Mouse (Mus musculus) bone marrow, adult 2 months (tissue): ENCODE results near the gene Cmtm8. TPM values are rescaled to one million over a fixed set of nuclear protein-coding genes. Genes with fewer than 3 reads are reported as not detected.

Experiments
- H3K27ac ChIP-seq: fragments of 200-500 bp; 2 replicates; pipeline ENCODE4 v1.5.1; 2012; ENCODE audit warnings: low read depth, mild to moderate bottlenecking, control low read depth, inconsistent platforms, low read length; ENCODE audit not compliant: control insufficient read depth, poor library complexity, insufficient read depth
- H3K4me1 ChIP-seq: fragments of 200-500 bp; 2 replicates; pipeline ENCODE4 v1.6.1; 2011; ENCODE audit warnings: low read length; ENCODE audit not compliant: control insufficient read depth, insufficient read depth
- H3K4me3 ChIP-seq: fragments of 200-500 bp; replicated peaks from 2 replicates; pipeline ENCODE3; 2011; ENCODE audit warnings: mild to moderate bottlenecking, low read depth, low read length, control low read depth; ENCODE audit not compliant: control insufficient read depth
- CTCF ChIP-seq: fragments of 200-500 bp; IDR thresholded peaks from 2 replicates; pipeline ENCODE4 v1.5.1; 2011; ENCODE audit warnings: low read length, control low read depth; ENCODE audit not compliant: control insufficient read depth, insufficient read depth
- POLR2A ChIP-seq: fragments of 200-500 bp; IDR thresholded peaks from 2 replicates; pipeline ENCODE4 v1.6.1; 2011; ENCODE audit warnings: low read depth, mild to moderate bottlenecking, control low read depth, low read length, borderline replicate concordance; ENCODE audit not compliant: control insufficient read depth
- WGBS: fragments of 180-500 bp; shearing (Covaris S2); methylation state at CpG from one replicate; pipeline ENCODE4 v1.1.7; 2018; 5-methylcytosine and 5-hydroxymethylcytosine counted together
- polyA plus RNA-seq: library from polyadenylated mRNA; stranded (reverse); fragments of >200 nt; gene quantifications from 2 replicates; pipeline ENCODE4 v1.2.4, GENCODE M21; 2011; ENCODE audit warnings: low replicate concordance; ENCODE audit not compliant: missing spikeins, insufficient read depth, insufficient read length

The Cmtm8 gene
- polyA plus RNA-seq, 1 experiment, result not detected

GRCm38 (mm10) chr9:114752311-114752710 lies 91.6 kb downstream of the Cmtm8 start:
- WGBS, result 43% methylated on average over 9 of the region's 9 CpGs
- H3K27ac ChIP-seq, result peak overlapping the region; percentile 49
- no peak overlapping the region for H3K4me3 ChIP-seq
- no peak for TF ChIP-seq CTCF
- no peak for TF ChIP-seq POLR2A
- H3K4me1 ChIP-seq, result peaks cover 3% of the 10 kb centered on the region; the same call in 1 of the 2 replicates

GRCm38 (mm10) chr9:114751582-114751981 lies 92.4 kb downstream of the Cmtm8 start:
- Histone ChIP-seq H3K4me3 (no peak overlapping the region), H3K4me1 (peaks cover 3% of the 10 kb centered on the region; the same call in 1 of the 2 replicates), H3K27ac (no peak overlapping the region)
- TF ChIP-seq CTCF, result no peak
- WGBS, result 72% methylated on average over 3 of the region's 3 CpGs

DNA sequence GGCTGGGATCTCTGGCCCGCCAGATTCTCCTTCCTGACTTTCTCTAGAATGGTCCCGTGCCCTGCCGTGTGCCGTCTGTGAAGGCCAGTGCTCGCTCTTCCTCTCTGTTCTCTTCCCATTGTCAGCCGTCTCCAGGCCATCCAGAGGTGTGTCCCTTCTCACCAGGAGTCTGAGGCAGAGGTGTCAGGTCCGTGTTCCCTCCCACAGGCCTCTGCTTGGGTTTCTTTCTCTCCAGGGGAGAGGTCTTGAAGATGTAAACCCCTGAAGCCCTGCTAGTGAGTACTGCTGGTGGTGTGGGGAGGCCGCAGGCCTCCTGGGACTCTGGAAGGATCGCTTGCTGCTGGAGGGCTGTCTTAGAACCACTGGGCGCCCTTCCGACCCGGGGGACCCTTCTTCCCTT lies 96.5 kb downstream of the Cmtm8 start:
- 89% methylated on average over 12 of the region's 12 CpGs for WGBS
- H3K27ac ChIP-seq, result no peak overlapping the region

DNA sequence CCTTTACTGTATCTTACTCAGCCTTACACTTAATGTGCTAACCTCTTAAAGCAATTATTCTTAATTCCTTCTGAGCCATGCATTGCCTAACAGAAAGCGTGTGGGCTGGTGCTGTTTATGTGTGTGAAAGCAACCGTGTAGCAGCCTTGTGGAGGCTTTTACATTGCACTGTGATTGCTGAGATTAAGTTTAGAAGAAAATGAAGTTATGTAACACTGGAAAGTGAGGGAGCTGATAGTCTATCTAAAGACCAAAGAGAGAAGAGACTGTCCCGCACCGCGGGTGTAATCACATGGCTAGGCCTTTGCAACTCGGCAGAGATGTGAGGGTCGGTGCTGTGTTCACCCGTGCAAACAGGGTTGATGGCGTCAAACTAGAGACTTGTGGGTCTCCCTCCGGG lies 96.9 kb downstream of the Cmtm8 start:
- whole genome bisulfite sequencing, result 83% methylated on average over 10 of the region's 10 CpGs
- no peak for TF ChIP-seq POLR2A
- TF ChIP-seq CTCF, result no peak
- H3K4me3 ChIP-seq, result no peak overlapping the region
- peaks cover 12% of the 10 kb centered on the region for H3K4me1 ChIP-seq
- H3K27ac ChIP-seq, result no peak overlapping the region

More for the DNA sequence above, 96.5 kb downstream of the Cmtm8 start:
- Histone ChIP-seq H3K4me1 (peaks cover 11% of the 10 kb centered on the region), H3K4me3 (no peak overlapping the region)
- TF ChIP-seq POLR2A, result no peak
- no peak for TF ChIP-seq CTCF

GRCm38 (mm10) chr9:114745654-114746053 lies 98.3 kb downstream of the Cmtm8 start:
- Histone ChIP-seq H3K4me3 (no peak overlapping the region), H3K4me1 (peaks cover 14% of the 10 kb centered on the region), H3K27ac (peak overlapping the region; percentile 60; the same call in 1 of the 2 replicates)
- 18% methylated on average over 4 of the region's 4 CpGs for WGBS
- TF ChIP-seq CTCF (no peak), POLR2A (no peak)

DNA sequence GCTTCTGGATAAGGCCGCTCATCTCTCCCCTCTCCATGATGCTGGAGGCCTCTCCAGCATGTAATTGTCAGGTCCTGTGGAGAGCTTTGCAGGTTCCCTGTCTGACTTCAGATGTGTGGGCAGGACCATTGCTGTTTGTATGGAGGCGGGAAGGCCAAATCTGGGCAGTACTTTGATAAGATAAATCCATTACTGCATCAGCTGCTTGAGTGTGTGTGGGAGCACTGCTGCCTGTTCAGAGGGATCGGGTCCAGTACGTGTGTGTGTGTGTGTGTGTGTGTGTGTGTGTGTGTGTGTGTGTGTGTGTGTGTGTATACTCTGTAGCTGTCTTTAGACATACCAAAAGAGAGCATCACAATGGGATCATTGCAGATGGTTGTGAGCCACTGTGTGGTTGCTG lies 98.8 kb downstream of the Cmtm8 start:
- H3K4me3 ChIP-seq, result no peak overlapping the region
- WGBS, result 84% methylated on average over 4 of the region's 4 CpGs
- H3K27ac ChIP-seq, result 0 out of 2 replicates have a peak overlapping the region, but pooled peaks have one; percentile 14
- peaks cover 17% of the 10 kb centered on the region for H3K4me1 ChIP-seq
- TF ChIP-seq CTCF (no peak), POLR2A (no peak)

DNA sequence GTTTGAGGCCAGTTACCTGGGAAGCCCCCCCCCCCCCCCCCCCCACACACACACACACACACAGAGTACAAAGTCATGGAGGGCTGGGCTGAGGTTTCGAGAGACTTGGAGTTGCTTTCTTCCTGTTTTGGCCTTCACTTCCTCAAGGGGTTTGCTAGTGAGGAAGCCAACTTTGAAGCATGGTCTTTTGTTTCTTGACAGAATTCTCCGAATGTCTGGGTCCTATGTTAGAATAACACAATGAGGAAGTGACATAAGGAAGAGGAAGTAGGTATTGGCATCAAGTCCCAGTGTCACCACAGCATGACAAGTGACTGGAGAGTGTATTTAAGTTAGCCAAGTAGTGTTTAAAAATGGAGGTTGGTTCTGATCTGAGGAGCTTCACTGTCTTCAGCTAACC lies 101.2 kb downstream of the Cmtm8 start:
- no peak overlapping the region for H3K4me3 ChIP-seq
- TF ChIP-seq CTCF (no peak), POLR2A (no peak)
- H3K27ac ChIP-seq, result peak overlapping the region; percentile 84
- peaks cover 17% of the 10 kb centered on the region for H3K4me1 ChIP-seq
- WGBS, result 0% methylated on average over 2 of the region's 2 CpGs

- Histone ChIP-seq H3K27ac (peak overlapping the region; percentile 41; the same call in 1 of the 2 replicates), H3K4me1 (peaks cover 17% of the 10 kb centered on the region), H3K4me3 (no peak overlapping the region)
- TF ChIP-seq POLR2A (no peak), CTCF (no peak)
- 80% methylated on average over 9 of the region's 9 CpGs for WGBS
Measured at GRCm38 (mm10) chr9:114740336-114740735, 103.6 kb downstream of the Cmtm8 start.

Other genes starting within 250 kb of the Cmtm8 start
- 20.6 and 34.5 TPM in 2 replicates for gene Cnot10, start 204.0 kb downstream of the Cmtm8 start, polyA plus RNA-seq
- gene Dync1li1, start 155.4 kb downstream of the Cmtm8 start, polyA plus RNA-seq, result 17.9 and 25.0 TPM in 2 replicates
- gene Cmtm6, start 113.0 kb downstream of the Cmtm8 start, polyA plus RNA-seq, result 12.4 and 21.3 TPM in 2 replicates
- gene Cmtm7, start 62.3 kb downstream of the Cmtm8 start, polyA plus RNA-seq, result 106 and 300 TPM in 2 replicates
- 12.3 and 14.6 TPM in 2 replicates for gene Gpd1l, start 89.8 kb upstream of the Cmtm8 start, polyA plus RNA-seq
- not detected in 2 replicates for gene Osbpl10, start 134.4 kb upstream of the Cmtm8 start, polyA plus RNA-seq
- 1,851 and 4,351 TPM in 2 replicates for gene Rps27rt, start 138.6 kb upstream of the Cmtm8 start, polyA plus RNA-seq